Mouse (Mus musculus) midbrain, embryonic 12.5 days (tissue): ENCODE results near the gene Srsf11. TPM values are rescaled to one million over a fixed set of nuclear protein-coding genes. Genes with fewer than 3 reads are reported as not detected.

Source experiments
- ATAC-seq: fragments of 200-750 bp; cut with Nextera tagmentation; 2 replicates; pipeline ENCODE4 v1.8.0; 2017; ENCODE audit warnings: low read depth, moderate TSS enrichment, moderate library complexity; ENCODE audit not compliant: low FRiP score
- H3K27ac ChIP-seq: fragments of 300-500 bp; sonication (generic); replicated peaks from 2 replicates; pipeline ENCODE4 v1.5.1; 2016; ENCODE audit warnings: mild to moderate bottlenecking
- H3K27me3 ChIP-seq: fragments of 300-500 bp; sonication (generic); 2 replicates; pipeline ENCODE4 v1.6.1; 2016; ENCODE audit warnings: mild to moderate bottlenecking
- H3K36me3 ChIP-seq: fragments of 300-500 bp; sonication (generic); 2 replicates; pipeline ENCODE4 v1.6.1; 2016
- H3K4me1 ChIP-seq: fragments of 300-500 bp; sonication (generic); 2 replicates; pipeline ENCODE4 v1.6.1; 2016
- H3K4me2 ChIP-seq: fragments of 300-500 bp; sonication (generic); replicated peaks from 2 replicates; pipeline ENCODE4 v1.6.1; 2016; ENCODE audit warnings: mild to moderate bottlenecking, moderate library complexity
- H3K4me3 ChIP-seq: fragments of 300-500 bp; sonication (generic); 2 replicates; pipeline ENCODE4 v1.5.1; 2016; ENCODE audit warnings: mild to moderate bottlenecking
- H3K9ac ChIP-seq: fragments of 300-500 bp; sonication (generic); replicated peaks from 2 replicates; pipeline ENCODE4 v1.6.1; 2016; ENCODE audit warnings: mild to moderate bottlenecking, moderate library complexity
- H3K9me3 ChIP-seq: fragments of 300-500 bp; sonication (generic); 2 replicates; pipeline ENCODE4 v1.6.1; 2016; ENCODE audit warnings: mild to moderate bottlenecking
- WGBS: fragments of 180-500 bp; shearing (Covaris S2); methylation state at CpG from one replicate; pipeline ENCODE4 v1.1.7; 2016; 5-methylcytosine and 5-hydroxymethylcytosine counted together
- polyA plus RNA-seq: library from polyadenylated mRNA; unstranded; fragments of >200 nt; fragmentation: Nextera tagmentation; extraction: Ambion mirVana; gene quantifications from 2 replicates; pipeline ENCODE4 v1.2.1, GENCODE M21; 2016

Gene Srsf11
- polyA plus RNA-seq, result 361 and 369 TPM in 2 replicates

DNA sequence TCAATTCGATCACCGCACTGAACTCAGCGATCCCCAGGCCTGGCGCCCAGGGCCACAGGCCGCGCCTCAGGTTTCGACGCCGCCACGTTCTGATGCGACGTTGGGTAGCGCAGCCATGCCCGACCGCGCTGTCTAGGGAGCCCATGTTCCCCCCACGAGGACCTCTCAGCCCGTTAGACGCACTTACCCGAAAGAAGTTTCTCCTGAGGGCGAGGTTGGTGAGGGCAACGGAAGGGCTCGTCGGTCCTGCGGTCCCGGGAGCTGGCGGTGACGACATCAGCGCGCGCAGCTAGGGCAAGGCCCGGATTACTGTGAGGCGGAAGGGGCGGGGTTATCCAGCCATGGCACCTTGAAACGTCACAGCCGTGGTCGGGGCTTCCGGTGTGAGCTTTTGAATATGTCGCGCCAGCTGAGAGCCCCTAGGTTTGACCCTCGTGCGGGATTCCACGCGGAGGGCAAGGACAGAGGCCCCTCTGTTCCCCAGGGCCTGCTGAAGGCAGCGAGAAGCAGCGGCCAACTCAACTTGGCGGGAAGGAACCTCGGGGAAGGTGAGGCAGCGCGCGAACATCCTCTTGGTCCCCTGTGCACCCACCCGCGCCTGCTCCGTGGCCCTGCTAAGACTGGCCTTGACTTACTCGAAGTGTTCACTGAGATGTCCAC, at the start of gene Srsf11, which contains the start of gene Lrrc40:
TSS of gene Srsf11 (minus strand) at position 311 of the 660 bp plus-strand sequence.
TSS of gene Lrrc40 (plus strand) at position 334 of the 660 bp plus-strand sequence.
- peak within 1 kb of the TSS; percentile 72 for H3K4me2 ChIP-seq
- no peaks in the 10 kb centered on the region for H3K36me3 ChIP-seq
- peak within 1 kb of the TSS; percentile 88 for H3K4me3 ChIP-seq
- H3K9ac ChIP-seq, result peak within 1 kb of the TSS; percentile 88
- H3K27me3 ChIP-seq, result no peaks in the 10 kb centered on the region
- under 1% methylated on average over 55 of the region's 55 CpGs for WGBS
- no peaks in the 10 kb centered on the region for H3K9me3 ChIP-seq
- H3K27ac ChIP-seq, result peak within 1 kb of the TSS; percentile 74
- ATAC-seq, result peak; percentile 95
- H3K4me1 ChIP-seq, result peaks cover 26% of the 10 kb centered on the region

DNA sequence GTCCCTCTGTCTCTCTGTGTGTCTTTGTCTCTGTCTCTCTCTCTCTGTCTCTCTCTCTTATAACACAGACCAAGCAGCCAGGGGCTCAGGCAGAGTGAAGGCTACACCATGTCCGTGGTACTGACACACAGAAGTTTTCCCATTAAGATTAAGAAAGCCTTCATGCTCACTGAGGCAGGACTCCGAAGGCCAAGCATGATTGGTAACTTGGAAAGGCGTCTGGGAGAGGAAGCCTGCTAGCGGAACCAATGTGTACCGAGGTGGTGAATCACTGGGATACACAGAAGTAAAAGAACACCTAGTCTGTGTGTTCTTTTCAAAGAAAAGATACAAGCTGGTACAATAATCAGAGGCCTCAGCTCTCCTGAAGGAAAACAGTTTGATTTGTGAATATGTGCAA, 41.4 kb upstream of the Srsf11 start:
- Histone ChIP-seq H3K36me3 (no peaks in the 10 kb centered on the region), H3K4me3 (no peak overlapping the region), H3K9ac (no peak overlapping the region), H3K4me1 (no peaks in the 10 kb centered on the region), H3K27me3 (no peaks in the 10 kb centered on the region), H3K4me2 (no peak overlapping the region), H3K9me3 (no peaks in the 10 kb centered on the region), H3K27ac (no peak overlapping the region)
- no peak for ATAC-seq
- WGBS, result 75% methylated on average over 5 of the region's 5 CpGs

DNA sequence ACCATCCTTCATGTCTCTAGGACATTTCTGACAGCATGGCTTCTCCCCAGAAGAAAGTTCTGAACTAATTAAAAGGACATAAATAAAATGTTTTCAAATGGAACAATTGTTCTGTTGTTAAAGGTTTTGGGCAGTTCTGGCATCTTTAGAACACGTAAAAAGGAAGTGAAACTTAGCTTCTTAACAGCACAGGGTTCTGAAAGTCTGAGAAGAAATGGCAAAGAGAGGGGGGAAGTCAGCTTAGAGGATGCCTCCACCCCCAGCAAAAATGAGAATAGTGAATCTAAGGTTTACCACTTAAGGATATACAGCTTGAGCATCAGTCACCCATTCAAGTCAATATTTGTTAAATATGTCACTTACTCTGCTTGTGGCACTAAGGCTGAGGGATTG, 40.9 kb upstream of the Srsf11 start:
- H3K4me3 ChIP-seq, result no peak overlapping the region
- 51% methylated on average over 1 of the region's 1 CpGs for whole genome bisulfite sequencing
- no peak for ATAC-seq
- no peaks in the 10 kb centered on the region for H3K4me1 ChIP-seq
- H3K36me3 ChIP-seq, result no peaks in the 10 kb centered on the region
- H3K9ac ChIP-seq, result no peak overlapping the region
- no peaks in the 10 kb centered on the region for H3K27me3 ChIP-seq
- H3K4me2 ChIP-seq, result no peak overlapping the region
- H3K27ac ChIP-seq, result no peak overlapping the region
- H3K9me3 ChIP-seq, result no peaks in the 10 kb centered on the region

DNA sequence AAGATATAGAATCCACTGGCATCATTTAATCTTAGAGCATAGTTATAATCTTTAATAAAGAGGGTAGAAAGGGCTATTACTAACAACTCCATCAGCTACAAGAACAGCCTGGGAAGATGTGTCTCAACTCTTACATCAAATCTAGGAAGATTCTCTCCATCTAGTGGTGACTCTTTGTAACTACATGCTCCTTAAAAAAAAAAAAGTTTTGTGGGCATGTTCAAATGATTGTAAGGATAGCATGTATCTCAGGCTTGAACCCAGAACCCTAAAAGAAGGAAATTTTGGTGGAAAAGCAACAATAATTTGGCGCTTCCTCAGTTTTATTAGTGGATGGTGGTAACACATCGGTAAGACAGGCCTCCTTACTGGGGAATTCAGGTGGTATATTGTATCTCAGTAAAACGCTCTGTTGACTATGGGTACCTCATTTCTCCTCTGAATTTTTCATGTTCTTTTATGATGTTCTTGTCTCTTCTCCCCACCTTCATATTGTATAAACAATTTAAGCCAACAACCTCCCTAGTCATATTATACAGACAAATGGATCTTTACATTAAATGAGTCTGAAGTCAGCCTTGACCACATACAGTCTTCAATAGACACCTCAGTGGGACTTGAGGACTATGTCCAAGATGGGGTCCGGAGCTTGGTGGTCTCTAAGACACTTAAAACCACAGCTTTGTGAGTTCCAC, 40.4 kb upstream of the Srsf11 start:
- WGBS, result 44% methylated on average over 4 of the region's 4 CpGs
- no peaks in the 10 kb centered on the region for H3K4me1 ChIP-seq
- no peaks in the 10 kb centered on the region for H3K27me3 ChIP-seq
- H3K36me3 ChIP-seq, result no peaks in the 10 kb centered on the region
- no peak overlapping the region for H3K4me2 ChIP-seq
- no peak overlapping the region for H3K27ac ChIP-seq
- no peaks in the 10 kb centered on the region for H3K9me3 ChIP-seq
- ATAC-seq, result peak; percentile 51; the same call in 1 of the 2 replicates
- no peak overlapping the region for H3K4me3 ChIP-seq
- H3K9ac ChIP-seq, result no peak overlapping the region

DNA sequence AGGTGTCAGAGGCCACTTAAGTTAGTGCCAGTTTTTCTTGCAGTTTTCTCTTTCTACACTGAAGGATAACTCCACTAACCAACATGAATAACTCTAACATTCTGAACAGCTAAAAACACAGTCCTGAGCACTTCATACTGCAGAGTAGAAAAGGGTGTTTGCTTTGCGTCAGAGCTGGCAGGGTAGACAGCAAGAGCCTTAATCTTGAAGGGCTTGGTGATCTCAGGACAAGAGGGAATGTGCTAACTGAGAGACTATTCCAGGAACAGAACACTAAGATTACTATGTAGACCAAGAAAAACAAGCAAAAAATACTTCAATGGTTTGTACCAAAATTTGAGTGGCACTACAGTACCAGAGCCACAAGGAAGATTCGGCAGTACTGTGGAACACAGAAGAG, 38.6 kb upstream of the Srsf11 start:
- 89% methylated on average over 2 of the region's 2 CpGs for WGBS
- Histone ChIP-seq H3K27ac (no peak overlapping the region), H3K36me3 (no peaks in the 10 kb centered on the region), H3K9me3 (no peaks in the 10 kb centered on the region), H3K4me3 (no peak overlapping the region), H3K9ac (no peak overlapping the region), H3K27me3 (no peaks in the 10 kb centered on the region), H3K4me2 (no peak overlapping the region), H3K4me1 (no peaks in the 10 kb centered on the region)
- no peak for ATAC-seq

DNA sequence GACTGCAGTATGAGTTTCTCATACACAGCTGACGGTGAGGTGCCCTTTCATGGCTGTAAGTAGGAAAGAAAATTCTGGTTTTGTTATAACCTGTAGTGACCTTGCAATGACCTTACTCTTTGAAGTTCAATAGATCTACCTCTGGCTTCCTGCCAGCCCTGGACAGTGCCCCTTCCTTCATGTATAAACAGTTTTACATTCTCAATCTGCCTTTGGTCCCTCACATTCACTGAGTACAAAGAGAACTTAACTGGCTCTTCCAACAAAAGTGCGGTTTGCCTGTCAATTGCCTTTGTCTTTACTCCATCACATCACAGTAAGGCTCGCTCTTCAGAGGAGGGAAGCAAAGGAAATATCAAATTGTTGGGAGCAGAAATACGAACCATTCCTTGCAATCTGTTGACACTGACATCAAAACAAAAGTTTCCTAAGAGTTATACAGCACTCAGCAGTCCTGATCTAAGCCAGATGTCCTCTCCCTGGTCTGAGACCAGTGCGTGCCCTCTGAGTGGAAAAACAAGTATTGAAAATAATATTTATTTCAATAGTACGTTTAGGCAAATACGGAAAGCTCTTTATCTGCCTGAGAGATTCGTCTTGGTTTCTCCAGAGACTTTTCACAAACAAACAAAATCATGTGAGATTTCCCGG, 32.3 kb upstream of the Srsf11 start:
- Histone ChIP-seq H3K27me3 (no peaks in the 10 kb centered on the region), H3K9me3 (no peaks in the 10 kb centered on the region), H3K4me2 (no peak overlapping the region), H3K4me1 (no peaks in the 10 kb centered on the region), H3K9ac (no peak overlapping the region), H3K36me3 (peaks cover 7% of the 10 kb centered on the region; the same call in 1 of the 2 replicates), H3K27ac (no peak overlapping the region), H3K4me3 (no peak overlapping the region)
- 78% methylated on average over 9 of the region's 9 CpGs for WGBS
- no peak for ATAC-seq

DNA sequence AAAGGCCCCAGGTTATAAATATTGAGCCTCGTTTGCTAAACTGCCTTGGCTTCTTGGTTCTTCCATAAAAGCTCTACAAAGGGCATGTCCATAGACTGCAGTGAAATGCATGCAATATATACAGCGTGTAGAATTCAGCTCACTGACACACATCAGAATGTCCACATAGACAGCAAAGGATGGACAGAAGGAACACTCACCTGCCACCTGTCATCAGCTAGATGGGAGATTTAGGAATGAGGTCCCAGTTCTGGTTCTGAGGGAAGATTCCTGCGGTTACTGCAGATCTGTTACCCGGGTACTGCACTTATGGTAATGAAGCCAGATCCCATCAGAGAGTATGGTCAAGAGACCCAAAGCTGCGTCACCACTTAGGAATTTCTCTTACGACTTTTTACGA, 31.5 kb upstream of the Srsf11 start:
- no peak for ATAC-seq
- Histone ChIP-seq H3K4me2 (no peak overlapping the region), H3K9me3 (no peaks in the 10 kb centered on the region), H3K4me1 (no peaks in the 10 kb centered on the region), H3K27ac (no peak overlapping the region), H3K27me3 (no peaks in the 10 kb centered on the region), H3K4me3 (no peak overlapping the region), H3K36me3 (peaks cover 7% of the 10 kb centered on the region; the same call in 1 of the 2 replicates), H3K9ac (no peak overlapping the region)
- WGBS, result 91% methylated on average over 7 of the region's 7 CpGs

DNA sequence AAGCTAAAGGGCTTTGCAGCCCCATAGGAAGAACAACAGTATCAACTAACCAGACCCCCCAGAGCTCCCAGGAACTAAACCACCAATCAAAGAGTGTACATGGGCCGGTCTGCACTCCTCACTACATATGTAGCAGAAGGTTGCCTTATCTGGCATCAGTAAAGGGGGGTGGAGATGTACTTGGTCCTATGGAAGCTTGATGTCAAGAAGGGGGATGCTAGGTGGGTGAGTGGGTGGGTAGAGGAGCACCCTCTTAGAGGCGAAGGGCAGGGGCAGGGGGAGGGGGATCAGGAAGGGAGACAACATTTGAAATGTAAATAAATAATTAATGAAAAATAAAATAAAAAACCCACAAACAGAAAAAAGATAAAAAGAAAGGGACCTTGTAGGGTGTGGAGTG, 28.8 kb upstream of the Srsf11 start:
- no peak overlapping the region for H3K4me2 ChIP-seq
- ATAC-seq, result no peak
- H3K36me3 ChIP-seq, result peaks cover 23% of the 10 kb centered on the region; the same call in 1 of the 2 replicates

DNA sequence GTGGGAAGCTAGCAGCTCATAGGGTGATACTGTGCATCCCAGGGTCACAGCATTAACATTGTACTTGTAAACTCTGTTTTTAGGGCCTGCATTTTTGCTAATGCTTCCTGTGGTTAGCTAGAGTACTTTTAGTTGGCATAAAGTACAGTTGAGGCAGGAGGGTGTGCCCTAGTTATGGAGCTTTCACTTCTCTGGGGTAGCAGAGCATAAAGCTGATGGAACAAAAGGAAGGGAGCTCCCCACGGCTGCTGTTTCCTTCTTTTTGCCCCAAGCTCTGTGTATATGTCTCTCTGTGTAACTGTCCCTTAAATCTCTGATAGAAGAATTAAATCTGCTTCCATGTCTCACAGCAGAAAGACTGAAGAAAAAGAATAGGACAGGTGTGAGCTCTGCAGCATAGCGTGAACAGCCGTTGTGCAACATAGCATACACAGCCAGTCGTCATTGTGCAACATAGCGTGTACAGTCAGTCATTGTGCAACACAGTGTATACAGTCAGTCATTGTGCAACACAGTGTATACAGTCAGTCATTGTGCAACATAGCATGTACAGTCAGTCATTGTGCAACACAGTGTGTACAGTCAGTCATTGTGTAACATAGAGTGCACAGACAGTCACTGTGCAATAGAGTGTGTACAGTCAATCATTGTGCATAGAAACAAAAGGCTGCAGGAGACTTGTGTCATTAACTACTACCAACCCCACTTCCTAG, 25.5 kb upstream of the Srsf11 start:
- WGBS, result 93% methylated on average over 5 of the region's 5 CpGs
- H3K27me3 ChIP-seq, result no peaks in the 10 kb centered on the region

More for the DNA sequence above, 28.8 kb upstream of the Srsf11 start:
- Histone ChIP-seq H3K27ac (no peak overlapping the region), H3K4me3 (no peak overlapping the region), H3K9me3 (no peaks in the 10 kb centered on the region), H3K9ac (no peak overlapping the region), H3K4me1 (no peaks in the 10 kb centered on the region), H3K27me3 (no peaks in the 10 kb centered on the region)
- WGBS, result 98% methylated on average over 2 of the region's 2 CpGs

DNA sequence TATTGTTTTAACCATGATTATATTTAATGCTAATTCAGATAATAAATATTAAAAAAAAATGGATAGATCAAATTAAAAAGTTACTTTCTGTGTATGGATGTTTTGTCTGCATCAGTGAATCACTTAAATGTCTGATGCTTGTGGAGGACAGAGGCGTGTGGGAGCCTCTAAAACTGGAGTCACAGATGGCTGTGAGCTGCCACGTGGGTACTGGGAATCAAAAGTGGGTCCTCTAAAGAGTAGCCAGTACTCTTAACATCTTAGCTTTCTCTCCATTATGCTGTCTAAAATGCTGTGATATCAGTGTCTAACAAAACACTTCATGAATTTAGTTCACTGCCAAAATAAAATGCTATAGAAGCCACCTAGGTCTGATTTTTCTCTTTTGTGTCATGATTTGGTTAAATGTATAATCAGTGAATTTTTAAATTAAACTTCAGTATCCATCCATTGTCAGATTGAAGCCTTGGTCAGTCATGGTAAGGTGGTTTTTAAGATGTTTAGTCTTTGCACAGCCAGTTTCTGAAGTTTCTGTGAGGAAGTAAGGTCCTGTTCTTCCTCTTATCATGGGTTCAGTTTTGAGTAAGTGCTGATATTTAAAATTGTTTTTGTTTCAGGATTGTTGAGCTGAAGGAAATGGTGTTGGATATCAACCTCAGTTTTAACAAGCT, 24.3 kb upstream of the Srsf11 start:
- Histone ChIP-seq H3K36me3 (peaks cover 60% of the 10 kb centered on the region), H3K4me3 (no peak overlapping the region), H3K27me3 (no peaks in the 10 kb centered on the region), H3K9me3 (no peaks in the 10 kb centered on the region), H3K4me2 (no peak overlapping the region), H3K27ac (no peak overlapping the region), H3K4me1 (no peaks in the 10 kb centered on the region), H3K9ac (no peak overlapping the region)
- no peak for ATAC-seq
- WGBS, result 93% methylated on average over 2 of the region's 2 CpGs

More for the DNA sequence above, 25.5 kb upstream of the Srsf11 start:
- Histone ChIP-seq H3K27ac (no peak overlapping the region), H3K9ac (no peak overlapping the region), H3K4me1 (no peaks in the 10 kb centered on the region), H3K4me3 (no peak overlapping the region), H3K36me3 (peaks cover 48% of the 10 kb centered on the region), H3K4me2 (no peak overlapping the region), H3K9me3 (no peaks in the 10 kb centered on the region)
- ATAC-seq, result no peak

DNA sequence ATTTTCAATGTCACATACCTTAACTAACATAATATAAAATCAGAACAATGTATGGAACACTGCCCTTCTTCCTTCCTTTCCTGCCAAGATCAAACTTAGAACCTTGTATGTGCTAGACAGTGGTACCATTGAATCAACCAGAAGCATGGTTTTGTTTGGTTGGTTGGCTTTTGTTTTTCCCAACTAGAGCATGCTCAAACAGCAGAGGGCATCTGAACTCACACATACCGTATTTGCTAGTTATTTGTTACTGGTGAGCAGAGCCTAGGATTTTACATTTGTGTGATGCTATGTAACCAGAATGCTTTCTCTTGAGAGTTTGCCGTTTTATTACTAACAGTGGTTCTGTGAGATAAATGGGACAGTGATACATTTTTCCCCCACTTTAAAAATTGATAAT, 13.1 kb upstream of the Srsf11 start:
- 87% methylated on average over 2 of the region's 2 CpGs for WGBS
- Histone ChIP-seq H3K4me3 (no peak overlapping the region), H3K9me3 (no peaks in the 10 kb centered on the region), H3K4me1 (no peaks in the 10 kb centered on the region), H3K9ac (no peak overlapping the region), H3K27me3 (no peaks in the 10 kb centered on the region), H3K27ac (no peak overlapping the region), H3K4me2 (no peak overlapping the region), H3K36me3 (peaks cover 12% of the 10 kb centered on the region)
- ATAC-seq, result no peak
